Mouse (Mus musculus) lung, adult 2 months (tissue): Measurements from ENCODE around the gene Tes. TPM values are rescaled to one million over a fixed set of nuclear protein-coding genes. Genes with fewer than 3 reads are reported as not detected.

Experiments
- DNase-seq: peaks from one replicate; pipeline ENCODE4 v3.0.0; 2022
- H3K4me1 ChIP-seq: fragments of 200-500 bp; 2 replicates; pipeline ENCODE4 v1.6.1; 2011; ENCODE audit warnings: low read length; ENCODE audit not compliant: control insufficient read depth, insufficient read depth
- H3K4me3 ChIP-seq: fragments of 200-500 bp; replicated peaks from 2 replicates; pipeline ENCODE3; 2011; ENCODE audit warnings: low read depth, mild to moderate bottlenecking, control low read depth, low read length; ENCODE audit errors: extremely low read depth
- CTCF ChIP-seq: fragments of 200-500 bp; IDR thresholded peaks from 2 replicates; pipeline ENCODE4 v1.5.1; 2011; ENCODE audit warnings: mild to moderate bottlenecking, low read length, control low read depth; ENCODE audit not compliant: insufficient read depth
- POLR2A ChIP-seq: fragments of 200-500 bp; IDR thresholded peaks from 2 replicates; pipeline ENCODE4 v1.6.1; 2011; ENCODE audit warnings: low read depth, mild to moderate bottlenecking, control low read depth, low read length, borderline replicate concordance; ENCODE audit errors: extremely low read depth
- WGBS: fragments of 180-500 bp; shearing (Covaris S2); methylation state at CpG from one replicate; pipeline ENCODE4 v1.1.7; 2018; 5-methylcytosine and 5-hydroxymethylcytosine counted together
- polyA plus RNA-seq: library from polyadenylated mRNA; depleted of rRNA; stranded (reverse); fragments of >200 nt; gene quantifications from 2 replicates; pipeline ENCODE4 v1.2.3, GENCODE M21; 2012

Gene Tes
- polyA plus RNA-seq, 1 experiment: 20.3 TPM

GRCm38 (mm10) chr6:17072763-17073484 lies 8.0 kb downstream of the Tes start:
- WGBS: 76% methylated on average over 7 of the region's 7 CpGs
- no peak overlapping the region for H3K4me3 ChIP-seq
- TF ChIP-seq POLR2A (no peak), CTCF (no peak)
- no peaks in the 10 kb centered on the region; the same call in none of the 2 replicates for H3K4me1 ChIP-seq
- no peak for DNase-seq

DNA sequence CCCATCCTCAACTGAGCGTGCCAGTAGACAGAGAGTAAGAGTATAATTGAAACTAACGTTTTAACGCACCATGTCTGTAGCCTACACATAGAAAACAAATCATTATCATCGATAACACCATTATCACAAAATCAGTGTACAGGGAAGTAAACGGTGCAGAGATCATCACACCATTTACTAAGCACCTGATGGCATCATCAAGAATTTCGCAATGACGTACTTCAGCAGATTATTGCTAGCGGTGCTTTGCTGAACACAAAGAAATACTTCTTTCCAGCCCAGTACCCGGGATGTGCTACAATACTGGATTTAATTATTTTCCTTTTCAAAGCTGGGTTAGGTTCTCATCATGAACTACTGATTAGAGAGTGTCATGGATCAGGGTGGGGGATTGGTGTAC lies 12.3 kb downstream of the Tes start:
- DNase-seq: no peak
- WGBS: 79% methylated on average over 9 of the region's 9 CpGs
- Histone ChIP-seq H3K4me3 (no peak overlapping the region), H3K4me1 (no peaks in the 10 kb centered on the region)
- TF ChIP-seq CTCF: no peak
- TF ChIP-seq POLR2A: no peak

- Histone ChIP-seq H3K4me1 (no peaks in the 10 kb centered on the region), H3K4me3 (no peak overlapping the region)
- DNase-seq: no peak
- no peak for TF ChIP-seq POLR2A
- no peak for TF ChIP-seq CTCF
- WGBS: 46% methylated on average over 3 of the region's 3 CpGs
Measured at GRCm38 (mm10) chr6:17077720-17078119, 12.8 kb downstream of the Tes start.

DNA sequence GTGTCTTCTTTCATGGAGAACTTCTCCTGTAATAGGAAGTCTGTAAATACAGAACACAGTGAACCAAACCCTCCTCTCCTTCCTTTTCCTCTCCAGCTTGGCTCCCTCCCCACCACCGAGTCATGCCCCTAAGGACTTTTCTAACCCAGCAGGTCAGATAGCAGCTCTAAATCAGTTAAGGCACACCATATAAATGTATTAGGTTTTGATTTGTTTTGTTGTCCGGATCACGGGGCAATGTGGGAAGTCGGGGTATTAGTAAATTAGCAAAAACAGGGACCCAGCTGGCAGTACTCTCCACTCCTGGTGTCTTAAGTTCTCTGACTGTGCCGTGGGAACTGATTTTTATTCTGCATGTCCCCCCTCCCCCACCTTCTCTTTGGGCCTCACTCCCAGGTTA lies 14.4 kb downstream of the Tes start:
- WGBS: 53% methylated on average over 5 of the region's 5 CpGs
- no peak for TF ChIP-seq POLR2A
- no peak for TF ChIP-seq CTCF
- Histone ChIP-seq H3K4me3 (no peak overlapping the region), H3K4me1 (no peaks in the 10 kb centered on the region)
- DNase-seq: no peak

DNA sequence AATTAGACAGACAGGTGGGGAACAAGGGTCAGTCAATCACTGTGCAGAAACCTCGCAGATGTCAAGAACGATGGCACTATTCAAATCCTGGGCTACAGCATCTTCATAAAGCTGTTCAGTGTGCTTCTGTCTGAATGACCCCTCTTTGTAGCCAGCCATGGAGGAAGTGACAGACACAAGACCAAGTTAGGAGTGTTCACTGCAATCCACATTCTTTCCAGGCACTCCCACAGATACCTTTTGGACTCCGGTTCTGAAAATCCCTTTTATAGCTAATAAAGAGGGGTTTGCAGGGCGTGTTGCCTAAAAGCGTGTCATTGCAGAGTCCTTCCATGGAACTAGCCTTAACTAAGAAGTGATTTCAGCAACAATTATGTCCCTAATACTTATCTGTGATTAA lies 14.9 kb downstream of the Tes start:
- H3K4me1 ChIP-seq: no peaks in the 10 kb centered on the region
- TF ChIP-seq POLR2A (no peak), CTCF (no peak)
- H3K4me3 ChIP-seq: no peak overlapping the region
- DNase-seq: no peak
- 78% methylated on average over 5 of the region's 5 CpGs for WGBS

GRCm38 (mm10) chr6:17082238-17082637 lies 17.3 kb downstream of the Tes start:
- TF ChIP-seq CTCF (no peak), POLR2A (no peak)
- WGBS: 65% methylated on average over 4 of the region's 4 CpGs
- H3K4me1 ChIP-seq: no peaks in the 10 kb centered on the region
- no peak overlapping the region for H3K4me3 ChIP-seq
- DNase-seq: no peak

GRCm38 (mm10) chr6:17082800-17083199 lies 17.9 kb downstream of the Tes start:
- no peak for TF ChIP-seq POLR2A
- no peak for TF ChIP-seq CTCF
- 68% methylated on average over 5 of the region's 5 CpGs for WGBS
- no peaks in the 10 kb centered on the region for H3K4me1 ChIP-seq
- no peak overlapping the region for H3K4me3 ChIP-seq
- DNase-seq: no peak

GRCm38 (mm10) chr6:17087485-17087884 lies 22.5 kb downstream of the Tes start:
- TF ChIP-seq CTCF (peak; percentile 69), POLR2A (no peak)
- DNase-seq: peak; percentile 79
- H3K4me3 ChIP-seq: no peak overlapping the region
- 61% methylated on average over 6 of the region's 6 CpGs for WGBS
- no peaks in the 10 kb centered on the region for H3K4me1 ChIP-seq

GRCm38 (mm10) chr6:17097301-17097700 lies 32.4 kb downstream of the Tes start:
- TF ChIP-seq CTCF: no peak
- no peak for TF ChIP-seq POLR2A
- H3K4me3 ChIP-seq: no peak overlapping the region
- 85% methylated on average over 8 of the region's 8 CpGs for WGBS
- DNase-seq: no peak
- H3K4me1 ChIP-seq: no peaks in the 10 kb centered on the region

DNA sequence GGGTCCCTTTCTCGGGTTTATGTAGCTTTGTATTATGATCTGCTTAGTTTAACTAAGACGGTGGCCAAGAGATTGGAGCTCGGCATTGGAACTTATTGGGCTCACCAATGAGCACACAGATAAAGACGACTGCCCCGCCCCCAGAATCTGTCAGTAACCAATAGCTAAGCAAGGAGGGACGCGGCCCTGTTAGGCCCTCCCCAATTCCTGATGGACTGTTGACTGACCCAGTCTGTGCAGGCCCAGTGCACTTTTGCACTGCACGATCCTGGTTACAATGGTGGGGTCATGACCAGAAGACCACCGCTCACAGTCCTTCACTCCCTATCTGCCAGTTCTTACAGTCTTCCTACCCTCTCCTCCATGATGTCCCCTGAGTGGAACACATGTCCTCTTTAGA lies 33.6 kb downstream of the Tes start:
- no peak overlapping the region for H3K4me3 ChIP-seq
- TF ChIP-seq POLR2A (no peak), CTCF (no peak)
- WGBS: 94% methylated on average over 9 of the region's 9 CpGs
- no peak for DNase-seq
- no peaks in the 10 kb centered on the region for H3K4me1 ChIP-seq
